Mouse (Mus musculus): ENCODE measurements around the gene 9230102O04Rik.

Gene 9230102O04Rik

DNA sequence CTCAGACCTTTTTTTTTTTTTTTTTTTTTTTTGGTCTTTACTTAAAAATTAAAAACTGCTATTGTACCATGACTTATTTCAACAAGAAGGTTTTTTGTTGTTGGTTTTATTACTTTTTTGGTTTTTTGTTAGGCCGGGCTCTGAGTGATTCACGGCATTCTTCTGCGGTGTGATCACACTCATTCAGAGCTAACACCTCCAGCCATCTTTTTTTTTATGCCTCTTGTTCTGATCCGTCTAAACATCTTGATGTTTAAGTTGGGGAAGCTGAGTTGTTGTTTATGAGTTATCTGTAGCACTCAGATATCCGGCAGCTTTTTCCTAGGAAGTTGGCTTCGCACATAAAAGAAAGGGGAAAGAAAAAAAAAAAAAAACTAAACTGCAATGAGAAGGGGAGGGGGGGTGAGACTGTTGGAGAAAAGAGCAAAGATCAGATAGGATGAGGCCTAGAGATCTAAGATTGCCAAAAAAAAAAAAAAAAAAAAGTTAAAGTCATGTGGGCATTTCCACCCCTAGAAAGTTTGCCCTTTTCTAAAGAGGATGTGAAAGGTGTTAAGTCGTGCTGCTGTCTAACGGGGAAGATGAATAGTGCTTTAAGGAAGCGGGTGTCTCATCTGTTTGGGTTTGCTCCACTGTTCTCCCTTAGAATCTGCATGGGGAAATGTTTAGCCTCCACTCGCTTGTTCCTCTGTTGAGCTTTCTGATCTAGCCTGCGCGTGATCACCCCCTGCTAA, 22.1 kb downstream of the 9230102O04Rik start:
- no peak for DNase-seq

DNA sequence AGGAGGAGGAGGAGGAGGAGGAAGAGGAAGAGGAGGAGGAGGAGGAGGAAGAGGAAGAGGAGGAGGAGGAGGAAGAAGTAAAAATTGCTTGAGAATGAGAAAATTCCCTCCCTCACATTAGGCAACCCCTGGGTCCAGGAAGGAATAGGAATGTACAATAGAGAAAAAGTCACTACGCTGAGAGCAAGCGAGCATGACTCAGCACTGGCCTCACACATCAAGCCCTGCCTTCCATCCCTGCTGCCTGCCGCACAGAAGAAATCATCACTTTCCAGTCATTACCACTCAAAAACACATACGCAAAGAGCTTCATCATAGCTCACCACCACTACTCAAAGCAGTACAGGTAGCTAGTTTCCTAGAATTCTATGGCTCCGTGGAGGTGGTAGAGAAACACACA, 28.6 kb downstream of the 9230102O04Rik start:
- no peak for DNase-seq

DNA sequence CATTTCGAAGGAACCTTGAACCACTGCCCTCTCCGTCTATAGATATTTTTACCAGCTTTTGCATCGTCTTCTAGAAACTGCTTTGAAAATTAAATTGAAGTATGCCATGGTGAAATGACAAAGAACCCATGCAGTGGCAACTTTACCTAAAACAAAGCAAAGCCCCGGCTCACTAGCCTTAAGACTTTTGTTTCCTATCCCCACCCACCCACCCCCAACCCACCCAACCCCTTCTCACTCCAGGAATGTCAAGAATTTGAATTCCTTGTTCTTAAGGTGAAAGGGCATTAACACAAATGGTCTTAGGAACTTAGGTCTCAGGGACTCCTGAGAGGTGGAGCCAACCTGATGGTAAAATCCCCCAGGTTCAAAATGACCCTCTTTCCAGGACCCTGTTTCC, 33.5 kb downstream of the 9230102O04Rik start:
- no peak for DNase-seq

DNA sequence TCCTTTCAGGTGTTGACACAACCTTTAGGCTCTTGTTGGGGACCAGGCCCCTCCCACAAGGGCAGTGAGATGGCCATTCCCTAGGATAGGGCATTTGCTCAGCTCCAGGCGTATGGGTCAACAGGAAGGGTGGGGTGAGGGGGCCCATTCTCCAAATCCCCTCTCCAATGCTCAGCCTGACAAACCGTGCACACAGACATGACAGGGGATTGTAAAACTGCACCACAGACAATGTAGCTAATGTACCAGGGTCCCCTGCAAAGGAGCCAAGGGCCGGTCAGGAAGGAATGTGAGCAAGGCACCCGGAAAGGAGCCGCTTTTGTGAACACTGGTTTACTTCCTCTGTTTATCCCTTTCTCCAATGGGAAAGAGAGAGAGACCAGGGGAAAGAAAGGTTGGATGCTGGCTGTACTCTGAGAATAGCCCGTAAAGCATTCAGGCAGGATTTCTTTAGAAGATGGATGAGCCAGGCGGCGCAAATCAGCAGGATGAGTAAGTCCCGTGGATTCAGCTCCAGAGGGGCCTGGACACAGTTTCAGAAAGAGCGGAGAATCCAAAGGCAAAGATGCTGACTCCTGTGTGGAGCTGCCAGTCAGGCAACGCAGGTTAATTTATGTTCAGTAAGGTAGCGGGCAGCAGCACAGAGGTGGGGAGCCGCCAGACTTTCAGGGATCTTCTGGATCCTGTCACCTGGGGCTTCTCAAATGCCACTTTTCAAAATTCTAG, 36.3 kb downstream of the 9230102O04Rik start:
- no peak for DNase-seq

DNA sequence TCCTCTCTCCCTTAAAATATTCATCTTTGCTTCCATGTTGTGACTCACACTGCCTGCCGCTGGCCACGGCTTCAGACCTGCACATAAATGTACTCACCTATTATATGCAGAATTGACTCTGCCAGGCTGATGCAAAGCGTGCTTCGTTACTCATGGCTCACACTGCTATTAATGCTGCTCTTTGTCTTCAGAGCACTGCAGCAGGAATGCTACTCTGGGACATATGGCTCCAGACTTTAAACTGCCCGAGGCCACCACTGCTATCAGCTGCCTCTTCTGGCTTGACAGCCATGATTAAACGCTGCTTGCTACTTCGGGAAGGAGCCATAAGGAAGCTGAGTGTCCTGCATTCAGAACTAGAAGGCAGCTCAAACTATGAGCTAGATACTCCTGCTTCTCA, 54.1 kb downstream of the 9230102O04Rik start:
- DNase-seq, result no peak

DNA sequence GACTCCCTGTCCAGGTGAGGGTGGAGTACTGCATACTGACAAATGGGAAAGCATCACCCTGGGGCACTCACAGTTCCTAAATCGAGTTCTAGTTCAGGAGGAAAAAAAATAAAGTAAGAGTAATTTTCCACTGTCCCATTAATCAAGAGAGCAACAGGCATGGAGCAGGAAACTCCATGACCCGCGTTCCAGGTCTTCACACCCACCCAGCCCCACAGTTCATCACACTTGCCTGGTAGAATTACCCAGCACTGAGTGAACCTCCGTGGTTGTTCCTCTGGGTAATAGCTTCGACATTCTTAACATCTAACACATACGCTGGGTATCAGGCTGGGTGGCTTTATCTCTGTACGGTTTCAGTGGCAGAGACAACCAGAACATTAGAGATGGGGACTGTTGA, 55.6 kb downstream of the 9230102O04Rik start:
- DNase-seq, result no peak
